Mouse (Mus musculus) kidney, embryonic 14.5 days (tissue): ENCODE results near the gene Ythdc1. TPM values are rescaled to one million over a fixed set of nuclear protein-coding genes. Genes with fewer than 3 reads are reported as not detected.

ENCODE experiments used
- ATAC-seq: fragments of 200-750 bp; cut with Nextera tagmentation; 2 replicates; pipeline ENCODE4 v1.8.0; 2017; ENCODE audit warnings: moderate number of reproducible peaks, mild to moderate bottlenecking, moderate TSS enrichment, moderate library complexity; ENCODE audit not compliant: low FRiP score, low TSS enrichment
- H3K27ac ChIP-seq: fragments of 300-500 bp; sonication (generic); 2 replicates; pipeline ENCODE4 v1.5.1; 2014; ENCODE audit warnings: low read depth, mild to moderate bottlenecking, low read length, moderate library complexity, mixed read lengths
- H3K27me3 ChIP-seq: fragments of 300-500 bp; sonication (generic); 2 replicates; pipeline ENCODE4 v1.6.1; 2014; ENCODE audit warnings: mild to moderate bottlenecking, low read length; ENCODE audit not compliant: control insufficient read depth, insufficient read depth
- H3K36me3 ChIP-seq: fragments of 300-500 bp; sonication (generic); 2 replicates; pipeline ENCODE4 v1.6.1; 2014; ENCODE audit warnings: low read length, mixed read lengths; ENCODE audit not compliant: control insufficient read depth, insufficient read depth
- H3K4me1 ChIP-seq: fragments of 300-500 bp; sonication (generic); 2 replicates; pipeline ENCODE4 v1.6.1; 2014; ENCODE audit warnings: low read length, mixed read lengths; ENCODE audit not compliant: control insufficient read depth, insufficient read depth
- H3K4me2 ChIP-seq: fragments of 300-500 bp; sonication (generic); replicated peaks from 2 replicates; pipeline ENCODE4 v1.6.1; 2014; ENCODE audit warnings: low read depth, mild to moderate bottlenecking, low read length
- H3K4me3 ChIP-seq: fragments of 300-500 bp; sonication (generic); 2 replicates; pipeline ENCODE4 v1.5.1; 2014; ENCODE audit warnings: mild to moderate bottlenecking, low read length
- H3K9ac ChIP-seq: fragments of 300-500 bp; sonication (generic); 2 replicates; pipeline ENCODE4 v1.6.1; 2014; ENCODE audit warnings: low read depth, mild to moderate bottlenecking, low read length, moderate library complexity
- H3K9me3 ChIP-seq: fragments of 300-500 bp; sonication (generic); 2 replicates; pipeline ENCODE4 v1.6.1; 2016; ENCODE audit warnings: low read length; ENCODE audit not compliant: control insufficient read depth
- WGBS: fragments of 180-500 bp; shearing (Covaris S2); extraction: QIAGEN DNeasy Blood & Tissue Kit; methylation state at CpG from one replicate; pipeline ENCODE4 v1.1.7; 2014; 5-methylcytosine and 5-hydroxymethylcytosine counted together
- polyA plus RNA-seq: library from polyadenylated mRNA; unstranded; fragments of >200 nt; fragmentation: Nextera tagmentation; extraction: Ambion mirVana; gene quantifications from 2 replicates; pipeline ENCODE4 v1.2.1, GENCODE M21; 2014

The Ythdc1 gene
- 56.6 and 58.2 TPM in 2 replicates for polyA plus RNA-seq

DNA sequence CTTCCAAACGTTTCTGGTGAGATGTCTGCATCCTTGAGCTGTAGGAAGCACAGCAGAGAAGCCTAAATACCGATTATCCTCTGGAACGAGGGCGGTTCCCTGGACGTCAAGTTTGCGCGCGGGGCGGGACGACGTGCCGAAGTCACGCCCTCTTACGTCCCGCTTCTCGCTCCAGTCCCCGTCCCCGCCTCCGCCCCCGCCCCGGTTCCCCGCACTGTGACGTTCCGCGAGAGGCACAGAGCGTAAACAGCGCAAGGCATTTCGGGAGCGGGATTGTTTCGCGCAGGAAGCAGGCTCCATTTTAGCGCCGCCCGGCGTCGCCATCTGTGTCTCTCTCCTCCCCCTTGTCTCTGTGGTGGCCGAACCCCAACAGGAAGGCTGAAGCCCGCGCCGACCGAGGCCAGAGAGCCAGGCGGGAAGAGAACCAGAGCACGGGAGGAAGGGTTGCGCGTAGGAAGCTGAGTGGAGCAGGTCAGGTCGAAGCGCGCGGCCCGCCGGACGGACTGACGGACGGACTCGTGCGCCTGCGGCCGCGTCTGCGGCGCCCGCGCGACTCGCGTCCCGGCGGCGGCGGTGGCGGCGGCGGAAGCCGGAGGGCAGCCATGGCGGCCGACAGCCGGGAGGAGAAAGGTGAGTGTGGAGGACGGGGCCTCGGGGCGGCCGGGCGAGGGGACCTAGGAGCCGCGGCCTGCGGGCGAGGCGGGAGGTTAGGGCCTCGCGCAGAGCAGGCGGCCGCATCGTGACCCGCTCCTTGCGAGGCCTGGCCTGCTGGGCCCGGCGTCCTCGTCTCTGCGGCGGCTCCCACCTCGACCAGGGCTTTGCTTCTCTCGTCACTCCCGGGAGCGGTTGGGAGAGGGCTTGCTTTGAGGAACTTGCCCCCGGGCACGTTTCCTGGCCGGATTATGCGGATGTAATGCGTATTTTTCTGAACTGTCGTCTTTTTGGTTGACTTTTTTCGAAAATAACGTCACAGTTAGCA, at the start of gene Ythdc1:
TSS of gene Ythdc1 (plus strand) at position 260 of the 979 bp plus-strand sequence.
- peaks cover 4% of the 10 kb centered on the region for H3K4me1 ChIP-seq
- peak within 1 kb of the TSS; percentile 99 for H3K9ac ChIP-seq
- peak within 1 kb of the TSS; percentile 90 for H3K4me3 ChIP-seq
- H3K27ac ChIP-seq = peak within 1 kb of the TSS; percentile 99
- peak; percentile 99 for ATAC-seq
- peak within 1 kb of the TSS; percentile 70 for H3K4me2 ChIP-seq
- H3K27me3 ChIP-seq = no peaks in the 10 kb centered on the region
- under 1% methylated on average over 81 of the region's 111 CpGs for WGBS
- no peaks in the 10 kb centered on the region for H3K36me3 ChIP-seq
- no peaks in the 10 kb centered on the region for H3K9me3 ChIP-seq

DNA sequence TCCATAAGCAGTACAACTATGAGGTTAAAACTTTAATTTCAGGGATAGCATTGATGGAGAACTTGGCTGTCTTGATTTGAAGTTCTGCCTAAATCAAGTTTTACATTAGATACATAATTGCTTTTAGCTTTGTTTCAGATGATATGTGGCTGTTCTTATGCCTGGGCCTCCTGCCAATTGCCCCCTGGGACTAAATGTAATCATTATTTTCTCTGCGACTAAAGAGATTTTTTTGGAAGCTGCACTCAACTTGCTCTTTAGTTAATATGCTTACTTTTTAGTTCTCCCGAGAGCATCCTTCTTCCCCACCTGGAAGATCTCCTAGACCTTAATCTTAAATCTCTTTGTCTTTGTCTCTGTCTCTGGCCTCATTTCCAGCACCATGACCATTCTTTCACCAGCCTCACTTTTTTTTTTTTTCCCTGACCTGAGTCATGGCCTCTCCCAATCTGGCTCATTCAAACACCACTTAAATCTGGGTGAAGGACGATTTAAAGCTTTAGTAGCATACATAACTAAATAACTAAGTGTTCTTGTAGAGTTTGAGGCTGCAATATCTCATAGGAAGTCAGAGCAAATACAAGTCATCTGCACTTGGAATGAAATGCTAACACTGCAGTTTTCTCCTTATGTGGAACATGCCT, 34.9 kb upstream of the Ythdc1 start:
- no peak for ATAC-seq
- Histone ChIP-seq H3K9me3 (no peaks in the 10 kb centered on the region), H3K4me1 (no peaks in the 10 kb centered on the region), H3K4me2 (no peak overlapping the region), H3K4me3 (no peak overlapping the region), H3K36me3 (no peaks in the 10 kb centered on the region), H3K27ac (no peak overlapping the region), H3K9ac (no peak overlapping the region), H3K27me3 (no peaks in the 10 kb centered on the region)
- 46% methylated on average over 3 of the region's 3 CpGs for WGBS

GRCm38 (mm10) chr5:86771010-86771409, 33.0 kb upstream of the Ythdc1 start:
- H3K9ac ChIP-seq = no peak overlapping the region
- no peak overlapping the region for H3K27ac ChIP-seq
- H3K9me3 ChIP-seq = no peaks in the 10 kb centered on the region
- H3K4me2 ChIP-seq = no peak overlapping the region
- no peak overlapping the region for H3K4me3 ChIP-seq
- no peak for ATAC-seq
- no peaks in the 10 kb centered on the region for H3K4me1 ChIP-seq
- H3K27me3 ChIP-seq = no peaks in the 10 kb centered on the region
- no peaks in the 10 kb centered on the region for H3K36me3 ChIP-seq

GRCm38 (mm10) chr5:86776941-86777340, 27.1 kb upstream of the Ythdc1 start:
- Histone ChIP-seq H3K4me3 (no peak overlapping the region), H3K4me2 (no peak overlapping the region), H3K9ac (no peak overlapping the region), H3K36me3 (no peaks in the 10 kb centered on the region), H3K9me3 (no peaks in the 10 kb centered on the region), H3K4me1 (no peaks in the 10 kb centered on the region), H3K27me3 (no peaks in the 10 kb centered on the region), H3K27ac (no peak overlapping the region)
- no peak for ATAC-seq
- WGBS = 89% methylated on average over 5 of the region's 5 CpGs

GRCm38 (mm10) chr5:86778471-86778870, 25.6 kb upstream of the Ythdc1 start:
- H3K27me3 ChIP-seq = no peaks in the 10 kb centered on the region
- no peak overlapping the region for H3K4me2 ChIP-seq
- no peak overlapping the region for H3K4me3 ChIP-seq
- H3K36me3 ChIP-seq = no peaks in the 10 kb centered on the region
- no peak overlapping the region for H3K27ac ChIP-seq
- WGBS = 83% methylated on average over 1 of the region's 1 CpGs
- no peak overlapping the region for H3K9ac ChIP-seq
- no peaks in the 10 kb centered on the region for H3K9me3 ChIP-seq
- H3K4me1 ChIP-seq = no peaks in the 10 kb centered on the region
- ATAC-seq = no peak

DNA sequence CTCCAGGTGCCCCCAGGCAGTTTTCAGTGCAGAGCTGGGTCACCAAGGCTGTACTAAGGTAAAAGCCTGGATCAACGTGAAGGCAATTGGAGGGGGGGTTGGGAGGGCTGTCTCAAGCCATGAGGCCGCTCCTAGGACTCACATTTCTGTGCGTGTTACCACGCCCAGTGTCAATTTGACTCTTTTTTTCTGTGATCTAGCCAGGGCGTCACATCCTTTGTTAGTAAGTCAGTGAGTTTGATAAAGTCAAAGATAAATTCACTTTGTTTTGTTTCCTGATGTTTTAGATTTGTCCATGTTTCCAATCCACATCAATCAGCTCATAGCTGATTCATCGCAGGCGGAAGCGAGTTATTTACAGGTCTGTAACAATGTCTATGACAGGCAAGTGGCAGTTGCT, 21.0 kb upstream of the Ythdc1 start:
- Histone ChIP-seq H3K9ac (no peak overlapping the region), H3K4me2 (no peak overlapping the region), H3K4me3 (no peak overlapping the region), H3K27ac (no peak overlapping the region), H3K9me3 (no peaks in the 10 kb centered on the region), H3K36me3 (no peaks in the 10 kb centered on the region), H3K27me3 (no peaks in the 10 kb centered on the region), H3K4me1 (no peaks in the 10 kb centered on the region)
- ATAC-seq = no peak
- WGBS = 59% methylated on average over 8 of the region's 8 CpGs

DNA sequence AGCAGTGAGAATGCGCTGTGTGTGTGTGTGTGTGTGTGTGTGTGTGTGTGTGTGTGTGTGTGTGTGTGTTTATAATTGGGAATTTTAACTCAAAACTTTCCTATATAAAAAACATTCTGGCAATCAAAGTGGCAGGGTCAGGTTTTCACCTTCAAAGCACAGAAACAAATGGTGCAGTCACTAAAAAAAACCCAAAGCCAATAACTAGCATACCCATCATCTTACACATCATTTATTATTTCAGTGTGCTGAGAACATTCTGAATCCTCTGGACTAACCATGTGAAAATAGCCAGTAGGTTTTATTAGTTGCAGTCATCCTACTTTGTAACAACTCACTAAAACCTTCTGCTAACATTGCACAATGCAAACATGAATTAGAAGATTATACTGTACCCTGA, 19.8 kb upstream of the Ythdc1 start:
- Histone ChIP-seq H3K4me2 (no peak overlapping the region), H3K4me1 (no peaks in the 10 kb centered on the region), H3K4me3 (no peak overlapping the region), H3K9me3 (no peaks in the 10 kb centered on the region), H3K9ac (no peak overlapping the region), H3K27me3 (no peaks in the 10 kb centered on the region), H3K36me3 (no peaks in the 10 kb centered on the region), H3K27ac (no peak overlapping the region)
- ATAC-seq = no peak
- 93% methylated on average over 1 of the region's 1 CpGs for whole genome bisulfite sequencing

DNA sequence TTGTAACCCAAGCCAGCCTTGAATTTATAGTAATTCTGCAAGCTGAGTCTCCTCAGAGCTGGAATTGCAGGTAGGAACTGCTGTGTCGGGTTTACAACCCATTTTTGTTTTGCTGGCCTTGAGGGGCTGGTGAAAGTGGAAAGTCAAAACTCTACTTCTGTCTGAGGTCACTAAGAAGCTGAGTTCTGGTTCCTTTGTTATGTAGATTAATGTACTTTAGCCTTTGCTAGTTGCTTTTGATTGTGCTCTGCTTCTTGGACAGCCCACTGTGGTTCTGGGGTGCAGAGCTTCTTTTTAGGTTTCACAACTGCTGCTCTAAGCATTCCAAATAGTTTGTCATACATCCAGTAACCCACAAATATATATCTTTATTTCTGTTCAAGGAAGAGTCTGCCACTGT, 17.2 kb upstream of the Ythdc1 start:
- Histone ChIP-seq H3K4me2 (no peak overlapping the region), H3K9me3 (no peaks in the 10 kb centered on the region), H3K36me3 (no peaks in the 10 kb centered on the region), H3K9ac (no peak overlapping the region), H3K27ac (no peak overlapping the region), H3K27me3 (no peaks in the 10 kb centered on the region), H3K4me3 (no peak overlapping the region), H3K4me1 (no peaks in the 10 kb centered on the region)
- WGBS = 41% methylated on average over 1 of the region's 1 CpGs
- no peak for ATAC-seq

- Histone ChIP-seq H3K9ac (no peak overlapping the region), H3K4me1 (no peaks in the 10 kb centered on the region), H3K27ac (no peak overlapping the region), H3K9me3 (no peaks in the 10 kb centered on the region), H3K27me3 (no peaks in the 10 kb centered on the region), H3K4me3 (no peak overlapping the region), H3K4me2 (no peak overlapping the region), H3K36me3 (no peaks in the 10 kb centered on the region)
- WGBS = 54% methylated on average over 2 of the region's 2 CpGs
- no peak for ATAC-seq
These were observed 14.1 kb upstream of the Ythdc1 start for GRCm38 (mm10) chr5:86789954-86790353.
